Mouse (Mus musculus): ENCODE data around the gene Glipr1l1.
"Not testable (repeated sequence)": the region's sequence is repeated elsewhere in the genome, so short reads cannot be mapped to it uniquely, and the experiment has no call there.

- not testable (repeated sequence) for TF ChIP-seq CTCF (IDR thresholded peaks at IDR 0.05; ENCODE audit: low read depth); EP300 (optimal IDR thresholded peaks at IDR 0.05)
These were observed 16.5 kb upstream of the Glipr1l1 start for GRCm38 (mm10) chr10:112043523-112043922.
